Mouse (Mus musculus): Measurements from ENCODE around the gene Olfr958. TPM values are rescaled to one million over a fixed set of nuclear protein-coding genes. Genes with fewer than 3 reads are reported as not detected.
A peak's percentile ranks its signal among the peaks of the same experiment; 100 is the strongest.

Olfr958 gene
- total RNA-seq (2021): not detected

DNA sequence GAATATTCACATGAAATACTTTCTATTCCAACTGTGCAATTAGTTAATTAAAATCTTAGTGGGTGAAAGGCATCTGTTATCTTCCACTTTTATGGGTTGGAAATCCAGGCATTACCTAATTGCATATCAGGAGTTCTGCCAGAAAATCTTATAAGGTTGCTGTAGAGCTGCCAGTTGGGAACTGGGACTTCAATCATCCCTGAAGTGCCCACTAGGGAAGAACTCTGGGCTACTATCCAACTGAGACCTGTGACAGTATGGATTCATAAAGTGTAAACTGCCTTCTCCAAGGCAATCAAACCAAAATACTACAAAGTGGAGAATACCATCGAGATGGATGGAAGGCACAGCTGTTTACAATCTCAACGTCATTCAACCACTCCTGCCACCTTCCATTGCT, at the start of gene Olfr958:
TSS of gene Olfr958 (minus strand) at position 109 of the 400 bp plus-strand sequence.
- no peak for DNase-seq (ENCODE audit: extremely low spot score in 1 of 2, low spot score in 2 of 2)

GRCm38 (mm10) chr9:39603333-39603845, 49.5 kb upstream of the Olfr958 start:
- DNase-seq (ENCODE audit: extremely low spot score in 1 of 2, low spot score in 2 of 2): peak in 1 of 2 experiments; percentile 23
- intact Hi-C loops (cut with DNase I): no loop called here

More for the DNA sequence above, at the start of gene Olfr958:
- intact Hi-C loops (cut with DNase I): no loop called here

GRCm38 (mm10) chr9:39602536-39603332, 48.9 kb upstream of the Olfr958 start:
- intact Hi-C loops (cut with DNase I): no loop called here
- DNase-seq (ENCODE audit: extremely low spot score in 1 of 2, low spot score in 2 of 2): peak; percentile 20 to 39

DNA sequence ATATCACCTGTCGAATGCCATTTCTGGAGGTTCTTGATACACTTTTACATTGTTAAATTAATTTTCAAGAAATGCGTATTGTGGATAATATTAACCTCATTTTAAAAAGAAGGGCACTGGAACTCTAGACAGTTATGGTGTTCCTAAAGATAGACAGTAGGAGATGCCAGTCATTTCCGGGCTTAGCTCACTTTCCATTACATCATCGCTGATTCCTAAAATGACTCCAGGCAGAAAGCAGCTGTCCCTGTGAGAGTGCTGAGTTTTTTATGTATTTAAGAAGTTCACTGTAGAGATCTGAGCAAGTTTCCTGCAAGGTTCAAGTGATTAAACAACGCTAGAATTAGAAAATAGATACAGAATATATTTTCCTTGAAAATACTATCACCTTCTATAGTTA, 23.2 kb upstream of the Olfr958 start:
- intact Hi-C loops (cut with DNase I): no loop called here
- DNase-seq (ENCODE audit: extremely low spot score in 1 of 2, low spot score in 2 of 2): no peak

DNA sequence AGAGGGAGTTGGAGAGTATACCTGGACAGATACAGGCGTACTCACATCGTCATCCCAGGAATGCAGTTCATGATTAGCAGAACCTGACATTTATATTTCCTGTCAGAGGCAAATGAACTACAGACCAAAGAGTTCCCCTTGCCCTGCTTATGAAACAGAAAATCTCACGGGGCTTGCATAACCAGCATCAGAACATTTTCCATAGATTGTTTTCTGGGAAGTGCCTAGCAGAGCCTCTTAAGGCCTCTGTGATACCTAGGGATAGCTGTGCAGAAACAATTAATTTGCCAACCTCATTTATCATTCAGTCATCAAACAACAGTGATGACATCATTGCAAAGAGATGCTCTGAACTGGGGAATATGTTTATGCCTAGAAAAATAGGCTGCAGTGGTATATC, 21.6 kb upstream of the Olfr958 start, which contains the start of gene Olfr959:
TSS of gene Olfr959 (minus strand) at position 101 of the 400 bp plus-strand sequence.
- intact Hi-C loops (cut with DNase I): no loop called here
- DNase-seq (ENCODE audit: extremely low spot score in 1 of 2, low spot score in 2 of 2): no peak

GRCm38 (mm10) chr9:39558349-39558647, 4.4 kb upstream of the Olfr958 start:
- intact Hi-C loops (cut with DNase I): no loop called here
- no peak for DNase-seq (ENCODE audit: extremely low spot score in 1 of 2, low spot score in 2 of 2)

GRCm38 (mm10) chr9:39557529-39558348, 3.9 kb upstream of the Olfr958 start:
- intact Hi-C loops (cut with DNase I): no loop called here
- DNase-seq (ENCODE audit: extremely low spot score in 1 of 2, low spot score in 2 of 2): peak in 1 of 2 experiments; percentile 51

GRCm38 (mm10) chr9:39550806-39551205, 3.0 kb downstream of the Olfr958 start:
- DNase-seq (ENCODE audit: extremely low spot score in 1 of 2, low spot score in 2 of 2): no peak
- intact Hi-C loops (cut with DNase I): no loop called here

DNA sequence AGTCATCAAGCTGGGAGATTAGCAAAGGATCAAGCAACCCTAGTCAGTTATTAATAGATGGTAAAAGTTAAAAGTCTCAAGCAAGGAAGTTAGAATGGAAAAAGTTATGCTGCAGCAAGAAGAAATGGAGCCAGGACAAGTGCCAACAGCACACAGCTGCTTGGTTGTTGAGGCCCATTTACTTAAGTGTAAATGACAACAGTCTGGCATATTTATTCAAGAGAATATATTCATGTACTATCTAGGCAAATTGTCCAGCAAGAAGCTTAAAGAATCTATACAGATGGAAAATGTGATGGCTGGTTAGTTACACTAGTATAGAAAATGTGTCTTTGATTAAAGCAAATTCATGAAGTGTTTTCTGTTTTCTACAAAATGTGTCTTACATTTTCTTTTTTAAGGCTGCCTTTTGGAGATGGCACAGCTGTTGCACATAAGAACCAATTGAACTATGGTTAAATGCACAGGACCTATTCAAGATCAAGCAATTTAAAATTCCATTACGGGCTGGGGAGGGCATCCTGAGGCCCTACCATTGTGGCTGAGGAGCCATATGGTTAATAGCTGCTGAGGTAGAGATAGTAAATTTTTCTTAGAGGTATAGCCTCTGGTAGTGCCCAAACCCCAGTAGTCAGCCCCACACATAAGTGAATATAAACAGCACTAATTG, 30.1 kb downstream of the Olfr958 start:
- DNase-seq (ENCODE audit: extremely low spot score in 1 of 2, low spot score in 2 of 2): no peak
- intact Hi-C loops (cut with DNase I): no loop called here

DNA sequence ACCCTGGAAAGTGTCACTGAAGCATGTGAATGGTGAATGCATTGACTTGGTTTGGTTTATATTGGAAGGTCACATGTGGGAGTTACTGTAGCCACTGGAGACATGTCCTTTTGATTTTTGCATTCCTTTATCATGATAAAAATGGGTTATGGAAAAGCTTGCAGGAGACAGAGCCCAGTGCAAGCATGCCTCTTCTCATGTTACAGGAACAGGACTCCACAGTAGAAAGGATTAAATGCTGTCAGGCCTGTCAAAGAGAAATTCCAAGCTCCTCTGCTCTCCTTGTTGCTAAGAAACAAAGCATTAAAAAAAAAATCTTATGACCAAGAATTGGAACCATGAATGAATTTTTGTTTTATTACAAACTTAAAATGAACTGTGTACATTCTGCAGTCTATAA, 35.3 kb downstream of the Olfr958 start:
- no peak for DNase-seq (ENCODE audit: extremely low spot score in 1 of 2, low spot score in 2 of 2)
- intact Hi-C loops (cut with DNase I): no loop called here

- intact Hi-C loops (cut with DNase I): no loop called here
- no peak for DNase-seq (ENCODE audit: extremely low spot score in 1 of 2, low spot score in 2 of 2)
These were observed 38.3 kb downstream of the Olfr958 start, which contains the start of gene Olfr957 for GRCm38 (mm10) chr9:39515531-39515930. Gene Olfr957 (minus strand): TSS chr9:39515809.

GRCm38 (mm10) chr9:39509412-39509811, 44.4 kb downstream of the Olfr958 start:
- intact Hi-C loops (cut with DNase I): loop anchor here (2.0 kb wide), 1 partner anchor 103 kb away; no protein-coding TSS in a partner anchor
- DNase-seq (ENCODE audit: extremely low spot score in 1 of 2, low spot score in 2 of 2): no peak

DNA sequence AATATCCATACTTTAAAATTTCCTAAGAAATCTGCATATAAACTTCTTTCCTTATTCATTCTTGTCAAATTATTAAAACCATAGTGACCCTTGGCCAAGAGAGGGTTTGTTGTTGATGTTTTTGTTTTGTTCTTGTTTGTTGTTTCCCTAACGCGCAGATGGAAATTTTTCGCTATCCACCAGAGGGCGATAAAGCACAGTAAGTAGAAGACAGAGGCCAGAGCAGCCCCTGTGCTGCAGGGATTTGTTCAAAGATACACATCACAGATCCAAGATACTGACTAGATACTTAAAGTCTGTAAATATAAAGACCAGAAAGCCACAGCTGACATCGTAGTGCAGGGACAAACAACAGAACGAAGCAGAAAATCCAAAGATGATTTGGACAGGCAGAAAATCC, 44.9 kb downstream of the Olfr958 start:
- intact Hi-C loops (cut with DNase I): loop anchor here (2.0 kb wide), 1 partner anchor 104 kb away; no protein-coding TSS in a partner anchor

More for the DNA sequence above, 44.9 kb downstream of the Olfr958 start:
- DNase-seq (ENCODE audit: extremely low spot score in 1 of 2, low spot score in 2 of 2): peak; percentile 54 to 56

Other genes with a start within 250 kb of the Olfr958 start
- gene Olfr948, start 228.0 kb downstream of the Olfr958 start, total RNA-seq (2021): not detected
- gene Olfr951, start 166.6 kb downstream of the Olfr958 start, total RNA-seq (2021): not detected
- gene Olfr952, start 126.9 kb downstream of the Olfr958 start, total RNA-seq (2021): not detected
- gene Olfr954, start 97.4 kb downstream of the Olfr958 start, total RNA-seq (2021): not detected
- not detected for gene Olfr955, start 82.1 kb downstream of the Olfr958 start, total RNA-seq (2021)
- not detected for gene Olfr44, start 60.1 kb downstream of the Olfr958 start, total RNA-seq (2021)
- gene Olfr957, start 38.2 kb downstream of the Olfr958 start, total RNA-seq (2021): not detected
- not detected for gene Olfr959, start 21.5 kb upstream of the Olfr958 start, total RNA-seq (2021)
- gene AW551984, start 50.3 kb upstream of the Olfr958 start, total RNA-seq (2021): 10 to 100 TPM; 21.0 to 26.1 TPM
- gene Olfr148, start 56.6 kb upstream of the Olfr958 start, total RNA-seq (2021): not detected
- not detected for gene Olfr960, start 67.3 kb upstream of the Olfr958 start, total RNA-seq (2021)
- not detected for gene Olfr961, start 91.0 kb upstream of the Olfr958 start, total RNA-seq (2021)
- gene Olfr963, start 113.2 kb upstream of the Olfr958 start, total RNA-seq (2021): not detected
- not detected for gene Olfr149, start 153.1 kb upstream of the Olfr958 start, total RNA-seq (2021)
- not detected for gene Olfr965, start 157.3 kb upstream of the Olfr958 start, total RNA-seq (2021)
- not detected for gene Olfr150, start 176.9 kb upstream of the Olfr958 start, total RNA-seq (2021)
- gene Olfr967, start 192.2 kb upstream of the Olfr958 start, total RNA-seq (2021): not detected
- not detected for gene Olfr968, start 229.2 kb upstream of the Olfr958 start, total RNA-seq (2021)
- not detected for gene Olfr969, start 236.9 kb upstream of the Olfr958 start, total RNA-seq (2021)

Measured in left cerebral cortex, postnatal 10 days (tissue).